Mouse (Mus musculus) CH12.LX (cell line): Measurements from ENCODE around the gene Mindy2.
"Not testable (repeated sequence)": the region's sequence is repeated elsewhere in the genome, so short reads cannot be mapped to it uniquely, and the experiment has no call there.

Experiments
- JUND ChIP-seq: conservative IDR thresholded peaks from 2 replicates; pipeline ENCODE4 v1.6.1; 2011; ENCODE audit warnings: low read depth, low read length, improper control_type of control experiment
- MAFK ChIP-seq: IDR thresholded peaks from 2 replicates; pipeline ENCODE4 v1.6.1; 2011; ENCODE audit warnings: low read length, improper control_type of control experiment; ENCODE audit not compliant: insufficient replicate concordance
- SMC3 ChIP-seq: IDR thresholded peaks from 2 replicates; pipeline ENCODE4 v1.6.1; 2011; ENCODE audit warnings: low read depth, low read length, improper control_type of control experiment
- ZKSCAN1 ChIP-seq: IDR thresholded peaks from 2 replicates; pipeline ENCODE4 v1.6.1; 2012; ENCODE audit warnings: low read depth, inconsistent platforms, low read length, improper control_type of control experiment, borderline replicate concordance

GRCm38 (mm10) chr9:70552233-70552632 is 104.7 kb downstream of the Mindy2 start:
- not testable (repeated sequence) for TF ChIP-seq ZKSCAN1, MAFK, SMC3, JUND
